Mouse (Mus musculus) neural tube, embryonic 11.5 days (tissue): ENCODE results near the gene Zfp644. TPM values are rescaled to one million over a fixed set of nuclear protein-coding genes. Genes with fewer than 3 reads are reported as not detected.

Experiments
- ATAC-seq: fragments of 200-750 bp; cut with Nextera tagmentation; 2 replicates; pipeline ENCODE4 v1.8.0; 2017; ENCODE audit warnings: moderate number of reproducible peaks, mild to moderate bottlenecking, moderate TSS enrichment, moderate library complexity; ENCODE audit not compliant: insufficient read depth, low FRiP score, low TSS enrichment
- DNase-seq: peaks from one replicate; pipeline ENCODE4 v3.0.0-alpha.2; 2015; ENCODE audit warnings: low spot score
- H3K27ac ChIP-seq: fragments of 300-500 bp; sonication (generic); 2 replicates; pipeline ENCODE4 v1.5.1; 2014; ENCODE audit warnings: low read depth, mild to moderate bottlenecking, low read length
- H3K27me3 ChIP-seq: fragments of 300-500 bp; sonication (generic); 2 replicates; pipeline ENCODE4 v1.6.1; 2014; ENCODE audit warnings: mild to moderate bottlenecking, low read length, mixed read lengths; ENCODE audit not compliant: control insufficient read depth, insufficient read depth
- H3K36me3 ChIP-seq: fragments of 300-500 bp; sonication (generic); 2 replicates; pipeline ENCODE4 v1.6.1; 2014; ENCODE audit warnings: mild to moderate bottlenecking, low read length, moderate library complexity, mixed read lengths; ENCODE audit not compliant: control insufficient read depth, insufficient read depth
- H3K4me1 ChIP-seq: fragments of 300-500 bp; sonication (generic); 2 replicates; pipeline ENCODE4 v1.6.1; 2014; ENCODE audit warnings: low read length, mixed read lengths; ENCODE audit not compliant: control insufficient read depth, insufficient read depth
- H3K4me2 ChIP-seq: fragments of 300-500 bp; sonication (generic); 2 replicates; pipeline ENCODE4 v1.6.1; 2014; ENCODE audit warnings: low read depth, mild to moderate bottlenecking, moderate library complexity
- H3K4me3 ChIP-seq: fragments of 300-500 bp; sonication (generic); 2 replicates; pipeline ENCODE4 v1.5.1; 2014; ENCODE audit warnings: low read depth, low read length
- H3K9ac ChIP-seq: fragments of 300-500 bp; sonication (generic); 2 replicates; pipeline ENCODE4 v1.6.1; 2014; ENCODE audit warnings: mild to moderate bottlenecking, low read length
- H3K9me3 ChIP-seq: fragments of 300-500 bp; sonication (generic); 2 replicates; pipeline ENCODE4 v1.6.1; 2016; ENCODE audit warnings: low read length; ENCODE audit not compliant: control insufficient read depth
- WGBS: fragments of 180-500 bp; shearing (Covaris S2); extraction: QIAGEN DNeasy Blood & Tissue Kit; methylation state at CpG from one replicate; pipeline ENCODE4 v1.1.7; 2014; 5-methylcytosine and 5-hydroxymethylcytosine counted together
- polyA plus RNA-seq: library from polyadenylated mRNA; unstranded; fragments of >200 nt; fragmentation: Nextera tagmentation; extraction: Ambion mirVana; gene quantifications from 2 replicates; pipeline ENCODE4 v1.2.1, GENCODE M21; 2014

Zfp644 gene
- polyA plus RNA-seq, 1 experiment from 2014 or later: 66.8 TPM

- peak; percentile 94 for ATAC-seq
- Histone ChIP-seq H3K9me3 (no peaks in the 10 kb centered on the region), H3K9ac (peak overlapping the region; percentile 72), H3K4me2 (peak overlapping the region; percentile 99), H3K4me3 (peak overlapping the region; percentile 57), H3K27ac (no peak overlapping the region), H3K4me1 (peaks cover 4% of the 10 kb centered on the region; the same call in 1 of the 2 replicates), H3K36me3 (no peaks in the 10 kb centered on the region), H3K27me3 (peaks cover 14% of the 10 kb centered on the region)
- WGBS: under 1% methylated on average over 42 of the region's 45 CpGs
- DNase-seq: peak; percentile 91
These were observed 122.5 kb downstream of the Zfp644 start for GRCm38 (mm10) chr5:106574560-106574946.

GRCm38 (mm10) chr5:106573742-106574559, 123.1 kb downstream of the Zfp644 start:
- WGBS: 6% methylated on average over 55 of the region's 55 CpGs
- Histone ChIP-seq H3K27ac (no peak overlapping the region), H3K4me3 (peak overlapping the region; percentile 57), H3K27me3 (peaks cover 14% of the 10 kb centered on the region), H3K36me3 (no peaks in the 10 kb centered on the region), H3K4me1 (peaks cover 4% of the 10 kb centered on the region; the same call in 1 of the 2 replicates), H3K9ac (peak overlapping the region; percentile 72), H3K4me2 (peak overlapping the region; percentile 99), H3K9me3 (no peaks in the 10 kb centered on the region)
- peak; percentile 76 for ATAC-seq
- DNase-seq: no peak

Other genes with a start within 250 kb of the Zfp644 start
- 3.9 and 4.2 TPM in 2 replicates for gene Barhl2, start 239.1 kb downstream of the Zfp644 start, polyA plus RNA-seq
- gene Gm17304, start 88.2 kb downstream of the Zfp644 start, polyA plus RNA-seq: not detected in 2 replicates
- gene Hfm1, start 229.0 kb upstream of the Zfp644 start, polyA plus RNA-seq: 3.8 and 4.7 TPM in 2 replicates